Mouse (Mus musculus): ENCODE results near the gene Galm. TPM values are rescaled to one million over a fixed set of nuclear protein-coding genes. Genes with fewer than 3 reads are reported as not detected.

Galm gene
- total and polyA plus RNA-seq, 2 experiments from 2014 or later = 9.6 to 19.7 TPM

- no peak overlapping the region for H3K4me2 ChIP-seq (ENCODE audit: low read depth, low read length)
- no peaks in the 10 kb centered on the region for H3K36me3 ChIP-seq (replicated peaks; ENCODE audit: control insufficient read depth, insufficient read depth, low read length)
- no peak overlapping the region for H3K9ac ChIP-seq (replicated peaks; ENCODE audit: low read depth, low read length)
- H3K27me3 ChIP-seq (ENCODE audit: control insufficient read depth, insufficient read depth, low read length) = no peaks in the 10 kb centered on the region
- peaks cover 10% of the 10 kb centered on the region for H3K4me1 ChIP-seq (ENCODE audit: control insufficient read depth, insufficient read depth)
- no peak for TF ChIP-seq EP300 (IDR thresholded peaks at IDR 0.05; ENCODE audit: low read depth)
- no peak for TF ChIP-seq CTCF (IDR thresholded peaks at IDR 0.05; ENCODE audit: low read depth)
- WGBS = 80% methylated on average over 6 of the region's 6 CpGs
- no peak for ATAC-seq (ENCODE audit: insufficient read depth, low read depth)
- H3K4me3 ChIP-seq (ENCODE audit: low read depth, low read length) = no peak overlapping the region
- H3K9me3 ChIP-seq (replicated peaks; ENCODE audit: control insufficient read depth, low read length) = no peaks in the 10 kb centered on the region
- DNase-seq (ENCODE audit: low spot score) = no peak
- peak overlapping the region; percentile 49 for H3K27ac ChIP-seq (ENCODE audit: low read depth)
Observed at GRCm38 (mm10) chr17:80166346-80166745, 39.1 kb downstream of the Galm start.

GRCm38 (mm10) chr17:80167436-80167835 lies 40.2 kb downstream of the Galm start:
- H3K4me2 ChIP-seq (ENCODE audit: low read depth, low read length) = no peak overlapping the region
- no peak overlapping the region for H3K9ac ChIP-seq (replicated peaks; ENCODE audit: low read depth, low read length)
- H3K27me3 ChIP-seq (ENCODE audit: control insufficient read depth, insufficient read depth, low read length) = no peaks in the 10 kb centered on the region
- 70% methylated on average over 4 of the region's 4 CpGs for WGBS
- H3K4me1 ChIP-seq (ENCODE audit: control insufficient read depth, insufficient read depth) = peaks cover 10% of the 10 kb centered on the region
- no peak for TF ChIP-seq EP300 (IDR thresholded peaks at IDR 0.05; ENCODE audit: low read depth)
- 0 out of 2 replicates have a peak overlapping the region, but pooled peaks have one; percentile 33 for H3K27ac ChIP-seq (ENCODE audit: low read depth)
- ATAC-seq (ENCODE audit: insufficient read depth, low read depth) (no peak), DNase-seq (ENCODE audit: low spot score) (no peak)
- H3K9me3 ChIP-seq (replicated peaks; ENCODE audit: control insufficient read depth, low read length) = no peaks in the 10 kb centered on the region
- no peak overlapping the region for H3K4me3 ChIP-seq (ENCODE audit: low read depth, low read length)
- no peaks in the 10 kb centered on the region for H3K36me3 ChIP-seq (replicated peaks; ENCODE audit: control insufficient read depth, insufficient read depth, low read length)

- peak overlapping the region; percentile 40 for H3K4me2 ChIP-seq (ENCODE audit: low read depth, low read length)
- ATAC-seq (ENCODE audit: insufficient read depth, low read depth) = 0 out of 2 replicates have a peak, but pooled peaks have one; percentile 15
- DNase-seq (ENCODE audit: low spot score) = peak; percentile 43
- H3K36me3 ChIP-seq (replicated peaks; ENCODE audit: control insufficient read depth, insufficient read depth, low read length) = no peaks in the 10 kb centered on the region
- no peak overlapping the region for H3K4me3 ChIP-seq (ENCODE audit: low read depth, low read length)
- no peak for TF ChIP-seq EP300 (IDR thresholded peaks at IDR 0.05; ENCODE audit: low read depth)
- TF ChIP-seq CTCF (IDR thresholded peaks at IDR 0.05; ENCODE audit: low read depth) = no peak
- H3K4me1 ChIP-seq (ENCODE audit: control insufficient read depth, insufficient read depth) = peaks cover 10% of the 10 kb centered on the region
- no peak overlapping the region for H3K9ac ChIP-seq (replicated peaks; ENCODE audit: low read depth, low read length)
- H3K27ac ChIP-seq (ENCODE audit: low read depth) = 0 out of 2 replicates have a peak overlapping the region, but pooled peaks have one; percentile 33
- H3K27me3 ChIP-seq (ENCODE audit: control insufficient read depth, insufficient read depth, low read length) = no peaks in the 10 kb centered on the region
- no peaks in the 10 kb centered on the region for H3K9me3 ChIP-seq (replicated peaks; ENCODE audit: control insufficient read depth, low read length)
- 32% methylated on average over 7 of the region's 7 CpGs for WGBS
Observed at GRCm38 (mm10) chr17:80167851-80168251, 40.6 kb downstream of the Galm start.

- peak overlapping the region; percentile 40 for H3K4me2 ChIP-seq (ENCODE audit: low read depth, low read length)
- no peak overlapping the region for H3K4me3 ChIP-seq (ENCODE audit: low read depth, low read length)
- peak overlapping the region; percentile 40 for H3K27ac ChIP-seq (ENCODE audit: low read depth)
- H3K4me1 ChIP-seq (ENCODE audit: control insufficient read depth, insufficient read depth) = peaks cover 10% of the 10 kb centered on the region
- no peaks in the 10 kb centered on the region for H3K36me3 ChIP-seq (replicated peaks; ENCODE audit: control insufficient read depth, insufficient read depth, low read length)
- H3K9ac ChIP-seq (replicated peaks; ENCODE audit: low read depth, low read length) = no peak overlapping the region
- WGBS = 32% methylated on average over 16 of the region's 16 CpGs
- DNase-seq (ENCODE audit: low spot score) = peak; percentile 57
- H3K9me3 ChIP-seq (replicated peaks; ENCODE audit: control insufficient read depth, low read length) = no peaks in the 10 kb centered on the region
- TF ChIP-seq CTCF (IDR thresholded peaks at IDR 0.05; ENCODE audit: low read depth) (no peak), EP300 (IDR thresholded peaks at IDR 0.05; ENCODE audit: low read depth) (no peak)
- no peaks in the 10 kb centered on the region for H3K27me3 ChIP-seq (ENCODE audit: control insufficient read depth, insufficient read depth, low read length)
- ATAC-seq (ENCODE audit: insufficient read depth, low read depth) = peak; percentile 31; the same call in 1 of the 2 replicates
Observed at GRCm38 (mm10) chr17:80168425-80169182, 41.3 kb downstream of the Galm start.

GRCm38 (mm10) chr17:80169792-80170191 lies 42.5 kb downstream of the Galm start:
- Histone ChIP-seq H3K27ac (ENCODE audit: low read depth) (no peak overlapping the region), H3K4me3 (ENCODE audit: low read depth, low read length) (no peak overlapping the region), H3K9ac (replicated peaks; ENCODE audit: low read depth, low read length) (no peak overlapping the region), H3K36me3 (replicated peaks; ENCODE audit: control insufficient read depth, insufficient read depth, low read length) (no peaks in the 10 kb centered on the region), H3K9me3 (replicated peaks; ENCODE audit: control insufficient read depth, low read length) (no peaks in the 10 kb centered on the region), H3K27me3 (ENCODE audit: control insufficient read depth, insufficient read depth, low read length) (no peaks in the 10 kb centered on the region), H3K4me1 (ENCODE audit: control insufficient read depth, insufficient read depth) (peaks cover 10% of the 10 kb centered on the region), H3K4me2 (ENCODE audit: low read depth, low read length) (no peak overlapping the region)
- TF ChIP-seq EP300 (IDR thresholded peaks at IDR 0.05; ENCODE audit: low read depth) (no peak), CTCF (IDR thresholded peaks at IDR 0.05; ENCODE audit: low read depth) (no peak)
- no peak for DNase-seq (ENCODE audit: low spot score)
- no peak for ATAC-seq (ENCODE audit: insufficient read depth, low read depth)
- 90% methylated on average over 6 of the region's 6 CpGs for WGBS

All from heart, postnatal 0 days (tissue).